Mouse (Mus musculus) liver, adult 2 months (tissue): ENCODE results near the gene Hoxd12. TPM values are rescaled to one million over a fixed set of nuclear protein-coding genes. Genes with fewer than 3 reads are reported as not detected.

Experiments
- DNase-seq: peaks from one replicate; pipeline ENCODE4 v3.0.0-alpha.2; 2011; ENCODE audit warnings: low read depth, low spot score; ENCODE audit errors: extremely low read depth
- H3K27ac ChIP-seq: fragments of 200-500 bp; replicated peaks from 2 replicates; pipeline ENCODE4 v1.5.1; 2012; ENCODE audit warnings: low read depth, mild to moderate bottlenecking, control low read depth, inconsistent platforms, low read length; ENCODE audit not compliant: insufficient read depth
- H3K27me3 ChIP-seq: fragments of 200-500 bp; 2 replicates; pipeline ENCODE4 v1.6.1; 2012; ENCODE audit warnings: mild to moderate bottlenecking, moderate library complexity, low read length, inconsistent platforms; ENCODE audit not compliant: control insufficient read depth, insufficient read depth
- H3K36me3 ChIP-seq: fragments of 200-500 bp; 2 replicates; pipeline ENCODE4 v1.6.1; 2012; ENCODE audit warnings: low read length, inconsistent platforms; ENCODE audit not compliant: control insufficient read depth, insufficient read depth
- H3K4me1 ChIP-seq: fragments of 200-500 bp; 2 replicates; pipeline ENCODE4 v1.6.1; 2011; ENCODE audit warnings: low read length; ENCODE audit not compliant: control insufficient read depth, insufficient read depth
- H3K4me3 ChIP-seq: fragments of 200-500 bp; 2 replicates; pipeline ENCODE4 v1.5.1; 2011; ENCODE audit warnings: low read depth, mild to moderate bottlenecking, control low read depth, low read length, moderate library complexity; ENCODE audit not compliant: insufficient read depth
- H3K79me2 ChIP-seq: fragments of 200-500 bp; 2 replicates; pipeline ENCODE4 v1.6.1; 2012; ENCODE audit warnings: inconsistent platforms, mild to moderate bottlenecking, low read length, moderate library complexity; ENCODE audit not compliant: control insufficient read depth, insufficient read depth
- H3K9ac ChIP-seq: fragments of 200-500 bp; 2 replicates; pipeline ENCODE4 v1.6.1; 2012; ENCODE audit warnings: low read depth, mild to moderate bottlenecking, control low read depth, inconsistent platforms, low read length
- CTCF ChIP-seq: fragments of 200-500 bp; IDR thresholded peaks from 2 replicates; pipeline ENCODE4 v1.5.1; 2011; ENCODE audit warnings: low read depth, low read length, control low read depth
- POLR2A ChIP-seq: fragments of 200-500 bp; IDR thresholded peaks from 2 replicates; pipeline ENCODE4 v1.6.1; 2011; ENCODE audit warnings: low read length, control low read depth; ENCODE audit not compliant: insufficient read depth; ENCODE audit errors: extremely low read depth
- WGBS: fragments of 180-500 bp; shearing (Covaris S2); methylation state at CpG from one replicate; pipeline ENCODE4 v1.1.7; 2018; 5-methylcytosine and 5-hydroxymethylcytosine counted together
- polyA plus RNA-seq: library from polyadenylated mRNA; depleted of rRNA; stranded (reverse); fragments of >200 nt; gene quantifications from 2 replicates; pipeline ENCODE4 v1.2.3, GENCODE M21; 2012
- total RNA-seq: library from RNA; depleted of rRNA; stranded (reverse); fragments of >200 nt; gene quantifications from 2 replicates; pipeline ENCODE4 v1.2.3, GENCODE M21; 2014

The Hoxd12 gene
- total and polyA plus RNA-seq, 2 experiments, result not detected

DNA sequence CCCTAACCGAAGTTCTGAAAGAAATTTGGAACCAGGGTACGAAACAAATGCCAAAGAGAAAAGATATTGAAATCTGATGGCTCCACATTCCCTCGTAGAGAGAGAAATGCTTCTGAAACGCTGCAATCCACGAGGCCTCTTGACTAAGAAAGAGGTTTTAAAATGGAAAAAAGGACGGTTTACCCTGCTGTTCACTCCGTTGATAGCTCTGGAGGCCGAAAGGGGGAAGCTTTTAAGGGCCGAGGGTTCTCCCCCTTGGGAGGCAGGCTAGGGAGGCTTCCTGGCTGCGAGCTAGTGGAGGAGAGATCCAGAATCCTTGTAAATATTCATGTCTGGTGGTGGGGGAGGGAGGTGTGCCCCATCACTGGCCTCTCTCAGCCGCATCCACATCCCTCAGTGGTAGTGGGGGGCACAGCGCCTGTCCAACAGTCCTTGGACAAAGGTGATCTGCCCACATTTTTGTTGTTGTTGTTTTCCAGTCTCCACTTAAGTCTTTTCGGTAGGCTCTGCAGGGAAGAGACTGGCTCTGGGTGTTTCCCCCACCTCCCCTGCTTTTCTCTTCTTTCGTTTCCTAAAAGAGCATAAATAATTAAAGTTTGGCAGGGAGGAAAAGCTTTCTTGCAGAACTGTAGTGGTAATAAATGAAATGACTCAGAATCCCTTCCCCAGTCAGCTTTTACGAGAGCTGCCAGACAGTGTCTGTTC lies 4.2 kb downstream of the Hoxd12 start, which contains the start of gene Hoxd11:
Gene Hoxd11, plus strand, starts transcription at position 667 of the 705 bp plus-strand sequence.
- H3K4me1 ChIP-seq, result no peaks in the 10 kb centered on the region; the same call in 1 of the 2 replicates
- DNase-seq, result no peak
- no peak within 1 kb of the TSS for H3K9ac ChIP-seq
- WGBS, result 4% methylated on average over 15 of the region's 15 CpGs
- TF ChIP-seq CTCF (no peak), POLR2A (no peak)
- no peak within 1 kb of the TSS for H3K27ac ChIP-seq
- peaks cover 48% of the 10 kb centered on the region for H3K27me3 ChIP-seq
- no peaks in the 10 kb centered on the region for H3K36me3 ChIP-seq
- H3K4me3 ChIP-seq, result no peak within 1 kb of the TSS
- no peaks in the 10 kb centered on the region for H3K79me2 ChIP-seq

DNA sequence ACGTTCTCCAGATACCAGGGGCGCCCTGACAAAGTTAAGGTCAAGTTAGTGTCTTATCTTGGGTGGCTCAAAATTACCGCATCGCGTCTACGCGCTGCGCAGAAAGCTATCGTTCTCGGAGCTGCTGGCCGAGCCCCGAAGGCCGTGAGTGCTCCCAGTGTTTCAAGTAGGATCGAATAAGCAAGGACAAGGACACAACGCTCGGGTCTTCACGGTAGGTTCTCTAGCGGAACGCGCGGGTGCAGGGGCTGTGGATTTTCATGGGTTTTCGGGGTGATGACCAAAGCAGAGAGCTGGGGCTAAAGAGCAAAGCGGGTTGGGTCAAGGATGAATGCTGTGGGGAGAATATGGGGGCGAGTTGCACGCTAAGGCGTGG lies 4.8 kb downstream of the Hoxd12 start:
- no peaks in the 10 kb centered on the region; the same call in 1 of the 2 replicates for H3K4me1 ChIP-seq
- no peaks in the 10 kb centered on the region for H3K36me3 ChIP-seq
- H3K79me2 ChIP-seq, result no peaks in the 10 kb centered on the region
- H3K9ac ChIP-seq, result no peak overlapping the region
- DNase-seq, result no peak
- 4% methylated on average over 26 of the region's 26 CpGs for WGBS
- TF ChIP-seq CTCF (no peak), POLR2A (no peak)
- H3K27ac ChIP-seq, result no peak overlapping the region
- peaks cover 50% of the 10 kb centered on the region for H3K27me3 ChIP-seq
- H3K4me3 ChIP-seq, result no peak overlapping the region

DNA sequence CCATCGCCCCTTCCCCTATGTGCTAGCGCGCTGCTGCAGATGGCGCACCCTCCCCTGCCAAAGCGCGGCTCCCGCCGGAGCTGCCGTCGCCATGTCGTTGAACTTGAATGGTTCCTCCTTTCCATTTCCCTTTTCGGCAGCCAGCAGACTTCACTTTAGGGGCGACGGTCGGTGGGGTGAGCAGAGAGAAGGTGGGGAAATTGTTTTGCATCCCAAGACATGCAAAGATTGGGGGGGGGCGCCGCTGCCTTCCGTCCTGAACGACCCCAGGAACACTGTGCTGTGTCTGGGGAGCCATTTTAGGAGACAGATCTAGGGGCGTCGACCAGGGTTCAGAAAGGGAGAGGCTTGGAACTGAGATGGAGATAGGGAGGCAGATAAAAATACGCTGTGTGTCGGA lies 5.2 kb downstream of the Hoxd12 start:
- H3K9ac ChIP-seq, result no peak overlapping the region
- no peak for DNase-seq
- H3K4me1 ChIP-seq, result no peaks in the 10 kb centered on the region; the same call in 1 of the 2 replicates
- WGBS, result 3% methylated on average over 23 of the region's 23 CpGs
- no peak overlapping the region for H3K4me3 ChIP-seq
- H3K79me2 ChIP-seq, result no peaks in the 10 kb centered on the region
- H3K36me3 ChIP-seq, result no peaks in the 10 kb centered on the region
- H3K27me3 ChIP-seq, result peaks cover 49% of the 10 kb centered on the region
- no peak overlapping the region for H3K27ac ChIP-seq
- TF ChIP-seq POLR2A (no peak), CTCF (no peak)

- no peak for TF ChIP-seq CTCF
- no peak for TF ChIP-seq POLR2A
Measured at GRCm38 (mm10) chr2:74680561-74681398, 6.0 kb downstream of the Hoxd12 start.

DNA sequence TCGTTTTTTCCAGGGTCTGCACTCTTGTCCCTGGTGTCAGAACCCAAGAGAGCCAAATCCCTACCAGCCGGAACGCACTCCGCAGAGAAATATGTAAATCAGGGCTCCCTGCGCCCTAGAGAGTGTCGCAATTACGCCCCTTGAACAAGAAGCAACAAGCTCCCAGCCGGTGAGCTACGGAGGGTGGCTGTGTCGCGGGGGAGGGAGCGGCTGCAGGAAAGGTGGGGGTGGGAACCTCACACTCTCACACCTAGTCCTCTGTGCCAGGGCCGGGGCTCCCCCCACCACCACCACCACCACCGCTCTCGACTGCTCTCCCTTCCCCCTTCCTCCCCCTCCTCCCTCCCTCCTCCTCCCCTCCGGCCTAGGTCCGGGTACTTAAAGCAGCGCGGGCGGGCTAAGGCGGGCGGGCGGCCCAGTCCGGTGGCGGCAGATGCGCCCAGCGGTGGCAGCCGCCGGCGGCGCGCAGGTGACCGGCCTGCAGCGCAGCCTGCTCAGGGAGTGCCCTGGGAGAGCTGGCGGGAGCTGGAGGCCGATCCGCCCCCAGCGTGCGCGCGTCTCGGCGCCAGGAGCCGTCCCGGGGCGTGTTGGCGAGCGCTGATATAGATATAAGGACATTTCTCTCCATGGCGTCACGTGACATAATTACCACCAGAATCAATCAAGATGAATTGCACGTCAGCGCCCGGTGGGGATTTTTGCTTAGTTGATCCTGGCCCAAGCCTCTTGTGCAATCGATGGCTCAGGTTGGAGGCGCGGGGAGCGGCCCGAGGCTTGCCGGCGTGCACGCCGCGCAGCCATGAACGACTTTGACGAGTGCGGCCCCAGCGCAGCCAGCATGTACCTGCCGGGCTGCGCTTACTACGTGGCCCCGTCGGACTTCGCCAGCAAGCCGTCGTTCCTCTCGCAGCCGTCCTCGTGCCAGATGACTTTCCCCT lies 7.0 kb downstream of the Hoxd12 start:
- Histone ChIP-seq H3K9ac (no peak overlapping the region), H3K36me3 (no peaks in the 10 kb centered on the region), H3K79me2 (no peaks in the 10 kb centered on the region), H3K27ac (no peak overlapping the region), H3K4me1 (no peaks in the 10 kb centered on the region; the same call in 1 of the 2 replicates), H3K4me3 (no peak overlapping the region), H3K27me3 (peaks cover 45% of the 10 kb centered on the region)
- DNase-seq, result no peak
- TF ChIP-seq CTCF, result no peak
- TF ChIP-seq POLR2A, result no peak
- 3% methylated on average over 74 of the region's 78 CpGs for WGBS

More at GRCm38 (mm10) chr2:74680561-74681398, 6.0 kb downstream of the Hoxd12 start:
- no peak overlapping the region for H3K9ac ChIP-seq
- no peak for DNase-seq
- no peaks in the 10 kb centered on the region for H3K79me2 ChIP-seq
- H3K36me3 ChIP-seq, result no peaks in the 10 kb centered on the region
- no peak overlapping the region for H3K4me3 ChIP-seq
- peaks cover 48% of the 10 kb centered on the region for H3K27me3 ChIP-seq
- no peak overlapping the region for H3K27ac ChIP-seq
- H3K4me1 ChIP-seq, result no peaks in the 10 kb centered on the region; the same call in 1 of the 2 replicates
- 4% methylated on average over 21 of the region's 21 CpGs for WGBS
